ENCODE assay signal across 13 mouse cellular contexts in genomic region chr2:60177490-60177889, GRCm38 (mm10).
"Had no signal": no experiment of that assay in that cellular context is flagged by ENCODE, and none has a peak within 500 bp of the region (broad histone marks: within the 10 kb centered on the region; RNA-seq: fewer than 3 reads in every experiment).

No protein-coding gene starts in this region.

- H3K27me3 ChIP-seq: intestine, embryonic 15.5 days; liver, embryonic 13.5 days; stomach, embryonic 15.5 days had no signal

- H3K27ac ChIP-seq: intestine, embryonic 15.5 days; kidney, postnatal 0 days; liver, embryonic 13.5 days; stomach, embryonic 15.5 days had no signal

- DNase-seq: layer of hippocampus, adult 9-11 months; liver, embryonic 13.5 days; lung, adult 2 months; lung, postnatal 14 days; lung, postnatal 4 days; midbrain, embryonic 14.5 days; right cerebral cortex, postnatal 14 days; right cerebral cortex, postnatal 4 days; spleen, adult 18-20 months; thymus, postnatal 25 days had no signal

- H3K36me3 ChIP-seq: intestine, embryonic 15.5 days; liver, embryonic 13.5 days; stomach, embryonic 15.5 days had no signal

- H3K4me1 ChIP-seq: intestine, embryonic 15.5 days; stomach, embryonic 15.5 days had no signal

- H3K4me3 ChIP-seq: intestine, embryonic 15.5 days; liver, embryonic 13.5 days; stomach, embryonic 15.5 days had no signal
